Mouse (Mus musculus) liver, adult 2 months (tissue): ENCODE results near the gene Rho.

Source experiments
- CTCF ChIP-seq: fragments of 200-500 bp; IDR thresholded peaks from 2 replicates; pipeline ENCODE4 v1.5.1; 2011; ENCODE audit warnings: low read depth, low read length, control low read depth
- POLR2A ChIP-seq: fragments of 200-500 bp; IDR thresholded peaks from 2 replicates; pipeline ENCODE4 v1.6.1; 2011; ENCODE audit warnings: low read length, control low read depth; ENCODE audit not compliant: insufficient read depth; ENCODE audit errors: extremely low read depth

GRCm38 (mm10) chr6:115938011-115938410 is 6.5 kb downstream of the Rho start:
- TF ChIP-seq POLR2A (no peak), CTCF (no peak)
